In genomic region chr4:114909602-114910484, GRCm38 (mm10) we compare ENCODE assay signal across 8 mouse cellular contexts. TPM values are rescaled to one million over a fixed set of nuclear protein-coding genes. Genes with fewer than 3 reads are reported as not detected.
DNase-seq lines count a peak whose midpoint lies in the region; ATAC-seq and TF ChIP-seq lines count a peak whose summit lies in the region.

No protein-coding gene starts in this region.

- peak overlapping the region; percentile 89 for H3K4me2 ChIP-seq in heart, postnatal 0 days (ENCODE audit: low read depth, low read length)
- H3K4me2 ChIP-seq in limb, embryonic 15.5 days = peak overlapping the region; percentile 89
- peak overlapping the region; percentile 54 for H3K4me2 ChIP-seq in midbrain, postnatal 0 days (ENCODE audit: low read depth, low read length, poor library complexity, severe bottlenecking)

- WGBS in heart, postnatal 0 days = 4% methylated on average over 20 of the region's 20 CpGs
- 4% methylated on average over 20 of the region's 20 CpGs for WGBS in limb, embryonic 15.5 days
- 4% methylated on average over 20 of the region's 20 CpGs for WGBS in midbrain, postnatal 0 days

- peak overlapping the region; percentile 65 for H3K4me3 ChIP-seq in heart, postnatal 0 days (ENCODE audit: low read depth, low read length)
- peak overlapping the region; percentile 57 for H3K4me3 ChIP-seq in limb, embryonic 15.5 days
- H3K4me3 ChIP-seq in midbrain, postnatal 0 days (ENCODE audit: low read depth, low read length) = peak overlapping the region; percentile 35

- H3K9me3 ChIP-seq in heart, postnatal 0 days (replicated peaks; ENCODE audit: control insufficient read depth, low read length) = peaks cover 4% of the 10 kb centered on the region; the same call in 1 of the 2 replicates
- no peaks in the 10 kb centered on the region for H3K9me3 ChIP-seq in limb, embryonic 15.5 days
- H3K9me3 ChIP-seq in midbrain, postnatal 0 days (ENCODE audit: low read length) = no peaks in the 10 kb centered on the region

- ATAC-seq in heart, postnatal 0 days (ENCODE audit: insufficient read depth, low read depth) = no peak
- no peak for ATAC-seq in limb, embryonic 15.5 days (ENCODE audit: insufficient number of reproducible peaks, low FRiP score, low TSS enrichment, low read depth)
- ATAC-seq in midbrain, postnatal 0 days (ENCODE audit: low FRiP score) = no peak

- TF ChIP-seq CTCF in heart, postnatal 0 days (IDR thresholded peaks at IDR 0.05; ENCODE audit: low read depth) = peak; percentile 50
- peak; percentile 63 for TF ChIP-seq CTCF in midbrain, postnatal 0 days (IDR thresholded peaks at IDR 0.05)

- no peak for TF ChIP-seq EP300 in heart, postnatal 0 days (IDR thresholded peaks at IDR 0.05; ENCODE audit: low read depth)

- H3K4me1 ChIP-seq in heart, postnatal 0 days (ENCODE audit: control insufficient read depth, insufficient read depth) = no peaks in the 10 kb centered on the region
- H3K4me1 ChIP-seq in limb, embryonic 15.5 days = peaks cover 31% of the 10 kb centered on the region
- H3K4me1 ChIP-seq in midbrain, postnatal 0 days (ENCODE audit: insufficient read depth, low read length) = no peaks in the 10 kb centered on the region

- H3K27ac ChIP-seq in heart, postnatal 0 days (ENCODE audit: low read depth) = no peak overlapping the region
- no peak overlapping the region for H3K27ac ChIP-seq in limb, embryonic 15.5 days
- no peak overlapping the region for H3K27ac ChIP-seq in midbrain, postnatal 0 days (ENCODE audit: low read depth, low read length)

- DNase-seq in kidney, adult 18-20 months = peak; percentile 43
- DNase-seq in kidney, adult 8-10 months = no peak
- peak; percentile 36 for DNase-seq in c-Kit-positive CD71-positive TER-119-positive erythroid progenitor cells, embryonic 14.5 days (ENCODE audit: low spot score)
- no peak for DNase-seq in heart, postnatal 0 days (ENCODE audit: low spot score)
- DNase-seq in midbrain, postnatal 0 days (ENCODE audit: low spot score) = no peak
- peak; percentile 60 for DNase-seq in thymus, postnatal 25 days
- no peak for DNase-seq in cerebellum, adult 8-10 months

- H3K27me3 ChIP-seq in heart, postnatal 0 days (ENCODE audit: control insufficient read depth, insufficient read depth, low read length) = peaks cover 97% of the 10 kb centered on the region
- peaks cover 98% of the 10 kb centered on the region for H3K27me3 ChIP-seq in limb, embryonic 15.5 days
- peaks cover 87% of the 10 kb centered on the region for H3K27me3 ChIP-seq in midbrain, postnatal 0 days (ENCODE audit: insufficient read depth, low read length)

- H3K9ac ChIP-seq in heart, postnatal 0 days (replicated peaks; ENCODE audit: low read depth, low read length) = 0 out of 2 replicates have a peak overlapping the region, but pooled peaks have one; percentile 24
- 0 out of 2 replicates have a peak overlapping the region, but pooled peaks have one; percentile 47 for H3K9ac ChIP-seq in limb, embryonic 15.5 days
- no peak overlapping the region for H3K9ac ChIP-seq in midbrain, postnatal 0 days (replicated peaks; ENCODE audit: low read length, poor library complexity, severe bottlenecking)

- no peaks in the 10 kb centered on the region for H3K36me3 ChIP-seq in heart, postnatal 0 days (replicated peaks; ENCODE audit: control insufficient read depth, insufficient read depth, low read length)
- no peaks in the 10 kb centered on the region for H3K36me3 ChIP-seq in limb, embryonic 15.5 days
- H3K36me3 ChIP-seq in midbrain, postnatal 0 days (ENCODE audit: insufficient read depth, low read length) = no peaks in the 10 kb centered on the region

RNA-seq across cellular contexts. Expression of gene Foxd2, which starts 1.2 kb away (rescaled TPM):
- total RNA-seq in heart, postnatal 0 days (2014; rRNA removed; ENCODE audit: low replicate concordance) = not detected in 2 replicates
- 0.04 and 0.08 TPM in 2 replicates for polyA plus RNA-seq in heart, postnatal 0 days (2015; fragmentation: Nextera tagmentation; extraction: Ambion mirVana)
- polyA plus RNA-seq in limb, embryonic 15.5 days (2015; fragmentation: Nextera tagmentation; extraction: Ambion mirVana) = 0.60 and 0.96 TPM in 2 replicates
- 1.0 and 2.5 TPM in 2 replicates for total RNA-seq in midbrain, postnatal 0 days (2014; rRNA removed)
- polyA plus RNA-seq in midbrain, postnatal 0 days (2015; fragmentation: Nextera tagmentation; extraction: Ambion mirVana) = 0.44 and 0.58 TPM in 2 replicates

RNA-seq across cellular contexts. Expression of gene Foxe3, which starts 16.0 kb away (rescaled TPM):
- total RNA-seq in heart, postnatal 0 days (2014; rRNA removed; ENCODE audit: low replicate concordance) = not detected in 2 replicates
- polyA plus RNA-seq in heart, postnatal 0 days (2015; fragmentation: Nextera tagmentation; extraction: Ambion mirVana) = not detected in 2 replicates
- polyA plus RNA-seq in limb, embryonic 15.5 days (2015; fragmentation: Nextera tagmentation; extraction: Ambion mirVana) = not detected in 2 replicates
- total RNA-seq in midbrain, postnatal 0 days (2014; rRNA removed) = 0.27 TPM in 1 of 2 replicates, not detected in the other
- 0.31 and 0.39 TPM in 2 replicates for polyA plus RNA-seq in midbrain, postnatal 0 days (2015; fragmentation: Nextera tagmentation; extraction: Ambion mirVana)

Comparison
In these comparisons a context has a peak if more than half of its experiments do, and no peak if none do; other contexts are left out.
1. DNase-seq: peak in kidney, adult 18-20 months (single experiment), c-Kit-positive CD71-positive TER-119-positive erythroid progenitor cells, embryonic 14.5 days (single experiment) and thymus, postnatal 25 days (single experiment); none in kidney, adult 8-10 months (0 of 2), heart, postnatal 0 days (single experiment), midbrain, postnatal 0 days (single experiment) and cerebellum, adult 8-10 months (single experiment).
2. Peak in every context shown above with its lines, with median percentiles within 50 percentile points of each other: H3K4me2 ChIP-seq and H3K4me3 ChIP-seq.